In the genomic region with DNA sequence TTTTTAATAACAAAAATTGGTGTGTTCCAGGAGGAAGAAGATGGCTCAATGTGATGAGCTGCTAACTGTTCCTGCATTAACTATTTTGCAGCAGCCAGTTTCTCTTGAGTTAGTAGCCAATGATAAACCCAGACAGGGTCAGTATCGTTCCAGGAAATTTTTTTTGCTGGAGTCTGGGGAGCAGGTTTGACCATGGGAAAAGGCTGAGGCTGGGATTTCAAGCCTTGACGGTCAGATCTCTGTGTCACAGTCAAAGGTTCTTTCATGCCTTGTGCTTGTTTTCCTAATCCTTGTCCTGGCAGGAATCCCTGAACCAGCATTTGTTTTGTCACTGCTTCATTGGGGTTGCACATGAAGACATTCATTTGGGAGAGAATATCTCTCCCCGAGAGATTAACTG, we compare ENCODE assay signal across 20 mouse cellular contexts.
DNase-seq lines count a peak whose midpoint lies in the region; ATAC-seq and TF ChIP-seq lines count a peak whose summit lies in the region.
"Had no signal": no experiment of that assay in that cellular context is flagged by ENCODE, and none has a peak within 500 bp of the region (broad histone marks: within the 10 kb centered on the region; RNA-seq: fewer than 3 reads in every experiment).

No protein-coding gene starts in this region.

- no peak for ATAC-seq in kidney, embryonic 15.5 days (replicated peaks; ENCODE audit: low FRiP score)
- no peak for ATAC-seq in Patski
- no peak for ATAC-seq in heart, embryonic 11.5 days (replicated peaks; ENCODE audit: insufficient number of reproducible peaks, low FRiP score, low TSS enrichment)
- ATAC-seq: CD4-positive, CD25-positive, alpha-beta regulatory T cell, adult 4 months; forebrain, embryonic 13.5 days; forebrain, embryonic 15.5 days had no signal

- CTCF ChIA-PET in Patski (lab: Charles Lee) = no interaction called here

- WGBS in kidney, embryonic 15.5 days = 80% methylated on average over 3 of the region's 3 CpGs
- 75% methylated on average over 3 of the region's 3 CpGs for WGBS in heart, embryonic 11.5 days (ENCODE audit: insufficient replicate concordance)

- H3K36me3 ChIP-seq in kidney, embryonic 15.5 days = no peaks in the 10 kb centered on the region
- no peaks in the 10 kb centered on the region for H3K36me3 ChIP-seq in heart, embryonic 11.5 days (ENCODE audit: control insufficient read depth, insufficient read depth, low read length)
- H3K36me3 ChIP-seq: embryonic facial prominence, embryonic 10.5 days; embryonic facial prominence, embryonic 12.5 days; forebrain, embryonic 15.5 days; G1E had no signal

- H3K4me1 ChIP-seq in kidney, embryonic 15.5 days = no peaks in the 10 kb centered on the region
- H3K4me1 ChIP-seq in heart, embryonic 11.5 days (ENCODE audit: control insufficient read depth, insufficient read depth, low read length) = no peaks in the 10 kb centered on the region
- H3K4me1 ChIP-seq: embryonic facial prominence, embryonic 10.5 days; embryonic facial prominence, embryonic 12.5 days; forebrain, embryonic 13.5 days; forebrain, embryonic 15.5 days had no signal

- POLR2A ChIA-PET in Patski (lab: Charles Lee) = no interaction called here

- no peak overlapping the region for H3K27ac ChIP-seq in kidney, embryonic 15.5 days
- H3K27ac ChIP-seq in heart, embryonic 11.5 days (ENCODE audit: low read depth, low read length) = no peak overlapping the region
- H3K27ac ChIP-seq: embryonic facial prominence, embryonic 10.5 days; embryonic facial prominence, embryonic 12.5 days; forebrain, embryonic 13.5 days; forebrain, embryonic 15.5 days had no signal

- DNase-seq in kidney, adult 11 months = peak; percentile 22
- no peak for DNase-seq in kidney, postnatal 10 days
- DNase-seq in kidney, adult 8-10 months = peak; percentile 35 to 38
- peak; percentile 30 to 34 for DNase-seq in kidney, postnatal 36 days
- DNase-seq in kidney, postnatal 14 days = no peak
- peak; percentile 6 for DNase-seq in Patski (ENCODE audit: low read depth, low spot score)
- DNase-seq: B cell, adult 2 months; cerebellum, adult 11-12 months; cerebellum, adult 2 months; cerebellum, adult 9-10 months; cerebellum, postnatal 25 days had no signal

- no peaks in the 10 kb centered on the region for H3K27me3 ChIP-seq in kidney, embryonic 15.5 days
- no peaks in the 10 kb centered on the region for H3K27me3 ChIP-seq in Patski
- no peaks in the 10 kb centered on the region for H3K27me3 ChIP-seq in heart, embryonic 11.5 days (ENCODE audit: control insufficient read depth, insufficient read depth, low read length)
- H3K27me3 ChIP-seq: CH12.LX; embryonic facial prominence, embryonic 12.5 days; forebrain, embryonic 13.5 days; forebrain, embryonic 15.5 days had no signal

- in situ Hi-C loops in Patski (cut with MboI; ENCODE audit: low pct_unique_long_range_greater_than_20kb) = no loop called here

- H3K4me3 ChIP-seq in kidney, embryonic 15.5 days (replicated peaks) = no peak overlapping the region
- no peak overlapping the region for H3K4me3 ChIP-seq in heart, embryonic 11.5 days (ENCODE audit: low read depth, low read length)
- H3K4me3 ChIP-seq: embryonic facial prominence, embryonic 10.5 days; embryonic facial prominence, embryonic 12.5 days; forebrain, embryonic 13.5 days; forebrain, embryonic 15.5 days had no signal

- no peak for TF ChIP-seq CTCF in Patski (IDR thresholded peaks at IDR 0.05)

- H3K9me3 ChIP-seq in kidney, embryonic 15.5 days (replicated peaks) = no peaks in the 10 kb centered on the region
- H3K9me3 ChIP-seq in heart, embryonic 11.5 days (replicated peaks; ENCODE audit: control insufficient read depth, low read length) = no peaks in the 10 kb centered on the region
- H3K9me3 ChIP-seq: embryonic facial prominence, embryonic 10.5 days; embryonic facial prominence, embryonic 12.5 days; forebrain, embryonic 13.5 days; forebrain, embryonic 15.5 days; G1E had no signal

- no peak overlapping the region for H3K4me2 ChIP-seq in kidney, embryonic 15.5 days
- no peak overlapping the region for H3K4me2 ChIP-seq in heart, embryonic 11.5 days
- H3K4me2 ChIP-seq: embryonic facial prominence, embryonic 12.5 days; forebrain, embryonic 13.5 days; forebrain, embryonic 15.5 days had no signal

- H3K9ac ChIP-seq in kidney, embryonic 15.5 days = no peak overlapping the region
- no peak overlapping the region for H3K9ac ChIP-seq in heart, embryonic 11.5 days (ENCODE audit: low read depth, low read length)
- H3K9ac ChIP-seq: embryonic facial prominence, embryonic 12.5 days; forebrain, embryonic 13.5 days; forebrain, embryonic 15.5 days had no signal

Comparison
In these comparisons a context has a peak if more than half of its experiments do, and no peak if none do; other contexts are left out.
1. DNase-seq: peak in kidney, adult 11 months (single experiment), kidney, adult 8-10 months (2 of 2), kidney, postnatal 36 days (2 of 2) and Patski (single experiment); none in kidney, postnatal 10 days (single experiment) and kidney, postnatal 14 days (single experiment).